Mouse (Mus musculus) heart, embryonic 12.5 days (tissue): ENCODE results near the gene Sec22b. TPM values are rescaled to one million over a fixed set of nuclear protein-coding genes. Genes with fewer than 3 reads are reported as not detected.
A peak's percentile ranks its signal among the peaks of the same experiment; 100 is the strongest.

Experiments used
- ATAC-seq: fragments of 200-750 bp; cut with Nextera tagmentation; 2 replicates; pipeline ENCODE4 v1.8.0; 2017; ENCODE audit warnings: moderate TSS enrichment, moderate library complexity; ENCODE audit not compliant: insufficient number of reproducible peaks, low FRiP score
- H3K27ac ChIP-seq: fragments of 300-500 bp; sonication (generic); 2 replicates; pipeline ENCODE4 v1.5.1; 2016; ENCODE audit warnings: mild to moderate bottlenecking, moderate library complexity; ENCODE audit not compliant: poor library complexity, severe bottlenecking
- H3K27me3 ChIP-seq: fragments of 300-500 bp; sonication (generic); replicated peaks from 2 replicates; pipeline ENCODE4 v1.6.1; 2016; ENCODE audit warnings: mild to moderate bottlenecking, moderate library complexity
- H3K36me3 ChIP-seq: fragments of 300-500 bp; sonication (generic); 2 replicates; pipeline ENCODE4 v1.6.1; 2016; ENCODE audit warnings: mild to moderate bottlenecking, moderate library complexity
- H3K4me1 ChIP-seq: fragments of 300-500 bp; sonication (generic); replicated peaks from 2 replicates; pipeline ENCODE4 v1.6.1; 2016; ENCODE audit warnings: mild to moderate bottlenecking
- H3K4me2 ChIP-seq: fragments of 300-500 bp; sonication (generic); 2 replicates; pipeline ENCODE4 v1.6.1; 2016; ENCODE audit warnings: mild to moderate bottlenecking, moderate library complexity
- H3K4me3 ChIP-seq: fragments of 300-500 bp; sonication (generic); 2 replicates; pipeline ENCODE4 v1.5.1; 2016; ENCODE audit warnings: mild to moderate bottlenecking
- H3K9ac ChIP-seq: fragments of 300-500 bp; sonication (generic); 2 replicates; pipeline ENCODE4 v1.6.1; 2016; ENCODE audit warnings: mild to moderate bottlenecking, moderate library complexity
- H3K9me3 ChIP-seq: fragments of 300-500 bp; sonication (generic); replicated peaks from 2 replicates; pipeline ENCODE4 v1.6.1; 2016; ENCODE audit warnings: mild to moderate bottlenecking, moderate library complexity
- WGBS: fragments of 180-500 bp; shearing (Covaris S2); methylation state at CpG from one replicate; pipeline ENCODE4 v1.1.7; 2016; 5-methylcytosine and 5-hydroxymethylcytosine counted together
- polyA plus RNA-seq: library from polyadenylated mRNA; unstranded; fragments of >200 nt; fragmentation: Nextera tagmentation; extraction: Ambion mirVana; gene quantifications from 2 replicates; pipeline ENCODE4 v1.2.1, GENCODE M21; 2016

The Sec22b gene
- polyA plus RNA-seq, 1 experiment from 2014 or later, result 123 TPM

DNA sequence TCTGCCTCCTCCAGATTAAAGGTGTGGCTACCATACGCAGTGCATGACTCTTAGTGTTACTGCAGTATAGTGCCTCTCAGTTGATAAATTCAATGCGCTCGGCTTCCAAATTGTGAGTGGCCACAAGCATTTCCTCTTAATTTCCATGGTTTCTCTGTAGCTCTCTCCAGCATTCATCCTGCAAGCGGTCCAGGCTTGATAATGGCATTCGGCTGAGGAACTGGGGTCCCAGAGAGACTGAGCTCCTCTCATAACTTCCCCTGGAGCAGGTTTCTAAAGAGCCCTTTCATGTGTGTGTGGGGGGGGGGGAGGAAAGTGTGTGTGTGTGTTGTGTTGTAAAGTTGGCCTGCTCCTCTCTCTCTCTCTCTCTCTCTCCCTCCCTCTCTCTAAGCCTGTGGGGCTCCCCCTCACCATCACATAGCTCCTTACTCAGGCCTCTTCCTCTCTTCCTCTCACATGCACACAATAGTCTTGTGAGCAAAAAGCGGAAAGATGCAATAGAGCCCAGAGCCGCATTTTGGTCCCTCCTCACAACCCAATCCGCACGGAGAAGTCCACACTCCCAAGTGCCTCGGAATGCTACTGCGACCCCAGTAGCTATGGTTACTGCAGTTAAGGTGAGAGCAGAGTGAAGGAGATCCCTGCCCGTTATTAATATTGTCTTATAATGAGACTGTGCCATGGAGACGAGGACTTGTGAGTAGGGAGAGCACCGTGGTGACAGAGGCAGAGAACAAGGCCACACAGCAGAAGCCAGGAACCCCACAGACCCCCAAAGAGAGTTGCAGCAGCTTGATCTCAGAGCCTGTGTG lies 60.0 kb downstream of the Sec22b start:
- ATAC-seq, result no peak

DNA sequence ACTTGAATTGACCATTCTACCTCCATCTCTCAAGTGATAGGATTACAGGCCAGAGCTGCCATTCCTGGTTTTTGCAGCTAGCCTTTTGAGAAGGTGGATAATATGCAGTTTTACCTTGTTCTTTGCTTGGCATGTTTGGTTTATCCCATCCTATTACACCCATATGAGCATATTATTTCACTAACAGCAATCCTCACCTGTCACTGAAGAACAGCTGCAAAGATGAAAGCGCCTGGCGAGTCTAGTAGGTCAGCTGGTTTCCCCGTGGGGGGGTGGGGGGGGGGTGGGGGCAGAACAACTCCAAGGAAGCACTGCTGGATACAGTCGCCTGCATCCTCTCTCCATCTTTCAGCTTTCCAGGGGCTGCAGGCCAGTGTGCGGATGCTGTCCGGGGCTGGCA lies 61.0 kb downstream of the Sec22b start:
- no peaks in the 10 kb centered on the region for H3K36me3 ChIP-seq
- no peak overlapping the region for H3K27ac ChIP-seq
- H3K9me3 ChIP-seq, result no peaks in the 10 kb centered on the region
- ATAC-seq, result no peak
- peaks cover 28% of the 10 kb centered on the region for H3K27me3 ChIP-seq
- no peak overlapping the region for H3K4me3 ChIP-seq
- H3K4me1 ChIP-seq, result peaks cover 19% of the 10 kb centered on the region
- no peak overlapping the region for H3K4me2 ChIP-seq
- WGBS, result 60% methylated on average over 6 of the region's 6 CpGs
- H3K9ac ChIP-seq, result no peak overlapping the region

More for the DNA sequence above, 60.0 kb downstream of the Sec22b start:
- H3K4me1 ChIP-seq, result peaks cover 19% of the 10 kb centered on the region
- no peak overlapping the region for H3K4me2 ChIP-seq
- H3K27ac ChIP-seq, result no peak overlapping the region
- no peaks in the 10 kb centered on the region for H3K36me3 ChIP-seq
- no peak overlapping the region for H3K9ac ChIP-seq
- WGBS, result 69% methylated on average over 14 of the region's 14 CpGs
- H3K9me3 ChIP-seq, result no peaks in the 10 kb centered on the region
- H3K27me3 ChIP-seq, result peaks cover 22% of the 10 kb centered on the region
- no peak overlapping the region for H3K4me3 ChIP-seq

DNA sequence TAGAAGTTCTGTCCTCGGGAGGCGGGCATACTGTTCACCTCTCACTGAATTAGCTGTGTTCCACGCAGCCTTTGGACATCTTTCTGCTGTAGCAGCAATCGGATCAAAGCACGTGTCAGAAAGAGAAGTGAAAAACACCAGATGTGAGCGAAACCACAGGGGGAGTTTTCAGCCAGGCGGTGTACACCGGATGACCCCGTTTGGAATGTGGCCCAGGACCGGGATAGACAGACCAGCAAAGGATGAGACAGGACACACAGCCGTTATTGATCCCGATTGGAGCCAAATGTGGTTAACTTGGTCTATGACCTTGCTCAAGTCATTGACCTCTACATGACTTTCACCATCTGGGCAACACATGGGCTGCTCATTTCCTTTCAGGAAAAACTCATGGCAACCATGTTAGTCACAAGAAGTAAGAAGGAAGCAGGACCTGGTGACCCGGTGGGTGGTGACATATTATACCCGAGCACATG lies 63.9 kb downstream of the Sec22b start:
- H3K9me3 ChIP-seq, result no peaks in the 10 kb centered on the region
- H3K4me3 ChIP-seq, result no peak overlapping the region
- no peak overlapping the region for H3K27ac ChIP-seq
- H3K4me2 ChIP-seq, result peak overlapping the region; percentile 35
- H3K36me3 ChIP-seq, result no peaks in the 10 kb centered on the region
- H3K27me3 ChIP-seq, result peaks cover 27% of the 10 kb centered on the region
- no peak overlapping the region for H3K9ac ChIP-seq
- ATAC-seq, result 0 out of 2 replicates have a peak, but pooled peaks have one; percentile 25
- 44% methylated on average over 14 of the region's 14 CpGs for WGBS
- H3K4me1 ChIP-seq, result peaks cover 19% of the 10 kb centered on the region

DNA sequence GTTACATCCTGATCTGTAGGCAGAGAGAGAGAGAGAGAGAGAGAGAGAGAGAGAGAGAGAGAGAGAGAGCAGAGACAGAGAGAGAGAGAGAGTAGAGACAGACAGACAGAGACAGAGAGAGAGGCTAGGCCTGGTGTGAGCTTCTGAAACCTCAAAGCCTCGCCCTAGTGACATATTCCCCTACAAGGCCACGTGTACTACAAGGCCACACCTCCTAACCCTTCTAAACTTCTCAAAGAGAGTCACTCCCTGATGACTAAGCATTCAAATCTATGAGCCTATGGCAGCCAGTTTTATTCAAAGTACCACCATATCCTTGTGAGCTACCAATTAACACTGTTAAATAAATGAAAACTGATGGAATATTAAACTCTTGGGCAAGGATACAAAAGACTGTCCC lies 66.6 kb downstream of the Sec22b start:
- H3K27me3 ChIP-seq, result peaks cover 31% of the 10 kb centered on the region
- H3K36me3 ChIP-seq, result no peaks in the 10 kb centered on the region
- WGBS, result 68% methylated on average over 2 of the region's 2 CpGs
- peaks cover 14% of the 10 kb centered on the region for H3K4me1 ChIP-seq
- no peak overlapping the region for H3K27ac ChIP-seq
- ATAC-seq, result no peak
- H3K9me3 ChIP-seq, result no peaks in the 10 kb centered on the region
- no peak overlapping the region for H3K4me3 ChIP-seq
- H3K4me2 ChIP-seq, result no peak overlapping the region
- no peak overlapping the region for H3K9ac ChIP-seq

DNA sequence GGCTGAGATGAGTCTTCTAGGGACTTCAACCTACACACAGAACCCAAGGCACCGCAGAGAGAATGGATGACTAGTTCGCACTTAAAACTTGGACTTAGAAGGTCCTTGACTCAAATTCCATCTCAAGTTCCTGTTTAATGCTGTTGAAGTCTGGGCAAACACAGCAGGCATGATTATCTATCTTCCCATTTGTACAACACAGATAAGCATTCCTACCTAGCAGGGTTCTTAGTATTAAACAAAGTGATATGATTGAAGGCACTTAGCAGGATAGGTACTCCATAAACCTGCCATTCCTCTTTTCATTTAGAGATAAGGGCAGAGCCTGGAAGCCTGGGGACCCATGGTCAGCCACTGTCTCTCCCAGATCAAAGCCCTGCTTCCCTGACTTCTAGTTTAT lies 67.2 kb downstream of the Sec22b start:
- H3K4me2 ChIP-seq, result no peak overlapping the region
- H3K4me3 ChIP-seq, result no peak overlapping the region
- H3K9ac ChIP-seq, result no peak overlapping the region
- ATAC-seq, result no peak
- peaks cover 35% of the 10 kb centered on the region for H3K27me3 ChIP-seq
- WGBS, result 38% methylated on average over 2 of the region's 2 CpGs
- no peak overlapping the region for H3K27ac ChIP-seq
- no peaks in the 10 kb centered on the region for H3K9me3 ChIP-seq
- H3K4me1 ChIP-seq, result peaks cover 12% of the 10 kb centered on the region
- H3K36me3 ChIP-seq, result no peaks in the 10 kb centered on the region

DNA sequence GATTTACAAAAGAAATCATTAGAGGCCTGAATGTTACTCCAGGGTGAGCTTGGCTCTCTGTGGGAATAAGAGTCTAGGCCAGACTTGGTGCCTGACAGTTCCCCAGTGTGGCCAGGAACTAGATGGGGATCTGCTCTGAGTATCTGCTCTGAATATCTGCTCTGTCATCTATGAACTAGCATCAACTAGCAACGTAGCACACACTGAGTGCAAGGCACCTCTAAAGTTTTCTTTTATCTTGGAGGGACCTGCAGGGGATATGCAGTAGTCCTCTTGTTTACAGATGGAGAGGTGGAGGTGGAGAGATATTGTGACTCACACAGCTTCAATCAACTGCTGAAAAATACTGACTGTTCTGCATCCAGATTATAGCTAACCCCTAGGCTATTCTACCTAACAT lies 68.0 kb downstream of the Sec22b start:
- Histone ChIP-seq H3K4me3 (no peak overlapping the region), H3K4me2 (no peak overlapping the region), H3K27me3 (peaks cover 37% of the 10 kb centered on the region), H3K4me1 (peaks cover 12% of the 10 kb centered on the region), H3K27ac (no peak overlapping the region), H3K36me3 (no peaks in the 10 kb centered on the region), H3K9me3 (no peaks in the 10 kb centered on the region), H3K9ac (no peak overlapping the region)
- ATAC-seq, result no peak
- 49% methylated on average over 1 of the region's 1 CpGs for WGBS

DNA sequence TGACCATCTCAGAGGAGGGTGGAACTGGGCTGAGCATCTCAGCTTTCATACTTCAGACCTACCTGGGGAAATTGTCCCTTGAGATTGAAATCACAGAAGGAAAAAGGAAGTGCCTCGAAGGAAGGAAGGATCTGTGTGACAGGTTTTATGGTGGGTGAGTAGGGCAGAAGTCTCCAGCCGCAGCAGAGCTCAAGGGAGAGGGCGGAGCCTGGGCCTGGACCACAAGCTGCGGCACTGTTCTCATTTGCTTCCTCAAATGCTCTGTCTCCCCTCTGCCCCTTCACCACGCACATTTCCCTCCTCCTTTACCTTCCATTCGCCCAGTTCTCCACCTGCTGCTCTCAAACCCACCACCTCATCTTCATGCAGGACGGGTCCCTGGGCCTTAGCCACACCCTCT lies 70.1 kb downstream of the Sec22b start:
- Histone ChIP-seq H3K27me3 (peaks cover 34% of the 10 kb centered on the region), H3K36me3 (no peaks in the 10 kb centered on the region), H3K4me2 (0 out of 2 replicates have a peak overlapping the region, but pooled peaks have one; percentile 9), H3K4me1 (0 out of 2 replicates have a peak, but pooled peaks cover 3% of the 10 kb centered on the region), H3K9me3 (0 out of 2 replicates have a peak, but pooled peaks cover 4% of the 10 kb centered on the region), H3K27ac (no peak overlapping the region), H3K9ac (no peak overlapping the region), H3K4me3 (no peak overlapping the region)
- ATAC-seq, result no peak
- 32% methylated on average over 7 of the region's 7 CpGs for WGBS

DNA sequence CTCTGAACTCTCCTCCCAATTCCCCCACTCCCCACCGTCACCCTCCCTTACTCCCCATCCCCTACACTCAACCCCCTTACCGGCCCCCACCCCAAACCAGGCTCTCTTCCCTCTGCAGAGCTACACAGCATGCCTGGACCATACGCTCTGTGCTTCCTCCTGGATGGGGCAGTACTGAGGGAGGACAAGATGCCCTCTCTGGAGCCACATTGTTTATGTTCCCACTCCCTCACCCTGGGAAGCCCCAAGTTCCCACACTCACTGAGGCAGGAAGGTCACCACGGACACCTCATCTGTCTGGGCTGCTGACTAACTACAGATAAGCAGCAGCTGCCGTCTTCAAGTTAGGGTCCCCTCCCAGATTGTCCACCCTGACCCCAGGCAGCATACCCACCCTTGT lies 71.2 kb downstream of the Sec22b start:
- Histone ChIP-seq H3K36me3 (no peaks in the 10 kb centered on the region), H3K27me3 (peaks cover 29% of the 10 kb centered on the region), H3K4me1 (0 out of 2 replicates have a peak, but pooled peaks cover 3% of the 10 kb centered on the region), H3K4me2 (no peak overlapping the region), H3K9ac (no peak overlapping the region), H3K27ac (no peak overlapping the region), H3K4me3 (no peak overlapping the region), H3K9me3 (0 out of 2 replicates have a peak, but pooled peaks cover 4% of the 10 kb centered on the region)
- 34% methylated on average over 5 of the region's 5 CpGs for WGBS
- no peak for ATAC-seq

DNA sequence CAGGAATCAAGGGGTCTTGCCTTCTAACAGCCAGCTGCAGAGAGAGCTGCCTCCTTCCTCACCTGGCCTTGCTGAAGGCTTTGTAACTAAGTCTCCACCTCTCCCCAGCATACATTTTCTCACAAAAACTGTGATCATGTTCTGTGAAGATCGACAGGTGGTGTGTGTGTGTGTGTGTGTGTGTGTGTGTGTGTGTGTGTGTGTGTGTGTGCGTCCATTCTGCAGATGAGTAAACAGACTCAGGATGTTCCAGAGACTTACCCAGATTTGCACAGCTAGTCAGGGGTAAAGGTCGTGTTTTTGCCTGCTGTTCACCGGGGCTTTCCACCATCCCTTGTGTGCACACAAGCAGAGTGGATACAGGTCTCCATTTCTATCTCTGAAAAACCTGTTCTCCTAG lies 71.7 kb downstream of the Sec22b start:
- H3K27me3 ChIP-seq, result peaks cover 29% of the 10 kb centered on the region
- no peak overlapping the region for H3K4me3 ChIP-seq
- H3K4me1 ChIP-seq, result peaks cover 7% of the 10 kb centered on the region; the same call in 1 of the 2 replicates
- 0 out of 2 replicates have a peak, but pooled peaks cover 4% of the 10 kb centered on the region for H3K9me3 ChIP-seq
- H3K4me2 ChIP-seq, result no peak overlapping the region
- no peak overlapping the region for H3K9ac ChIP-seq
- no peak overlapping the region for H3K27ac ChIP-seq
- ATAC-seq, result no peak
- H3K36me3 ChIP-seq, result no peaks in the 10 kb centered on the region
- 71% methylated on average over 4 of the region's 4 CpGs for WGBS
